Mouse (Mus musculus) A20 (cell line): Measurements from ENCODE around the gene Krt5.
"Not testable (repeated sequence)": the region's sequence is repeated elsewhere in the genome, so short reads cannot be mapped to it uniquely, and the experiment has no call there.

Experiments
- DNase-seq: peaks from one replicate; pipeline ENCODE4 v3.0.0-alpha.2; 2011; ENCODE audit warnings: low read depth, low spot score

The Krt5 gene

DNA sequence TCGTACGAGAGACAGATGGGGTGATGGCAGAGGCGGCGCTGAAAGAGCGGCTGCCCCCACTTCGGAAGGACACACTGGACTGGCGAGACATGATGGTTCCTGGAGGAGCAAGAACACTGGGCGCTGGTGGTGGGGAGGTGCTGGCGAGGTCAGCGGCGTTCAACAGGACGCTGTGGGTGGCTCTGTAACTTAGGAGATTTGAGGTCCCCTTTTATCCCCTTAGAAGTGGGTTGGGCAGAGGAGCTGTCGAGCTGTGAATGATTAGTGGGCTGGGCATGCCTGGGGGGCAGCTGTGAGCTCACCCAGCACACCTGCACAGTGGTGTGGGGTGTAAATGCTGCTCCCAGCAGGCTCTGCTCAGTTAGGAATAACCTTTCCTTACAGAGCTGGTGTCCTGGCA is at the start of gene Krt5:
Gene Krt5, minus strand, starts transcription at position 179 of the 400 bp plus-strand sequence.
- no peak for DNase-seq

DNA sequence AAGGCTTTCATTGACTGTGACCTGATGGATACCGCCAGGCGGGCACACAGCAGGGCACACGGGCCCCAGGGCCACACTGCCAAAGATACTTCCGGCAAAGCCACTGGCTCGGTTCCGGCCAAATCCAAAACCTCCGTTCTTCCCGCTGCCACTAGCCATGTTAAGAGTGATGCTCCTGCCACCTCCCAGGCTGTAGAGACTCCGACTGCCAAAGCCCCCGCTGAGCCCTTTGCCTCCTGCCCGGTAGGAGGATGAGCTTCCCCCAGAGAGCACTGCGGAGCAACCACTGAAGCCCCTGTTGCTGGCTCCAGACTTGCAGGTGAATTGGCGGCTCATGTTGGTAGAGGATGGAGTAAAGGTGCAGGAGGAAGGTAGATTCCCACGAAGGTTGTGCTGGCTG is 30.0 kb upstream of the Krt5 start, which contains the start of gene Krt71:
Gene Krt71, minus strand, starts transcription at position 399 of the 400 bp plus-strand sequence.
- DNase-seq, result no peak

DNA sequence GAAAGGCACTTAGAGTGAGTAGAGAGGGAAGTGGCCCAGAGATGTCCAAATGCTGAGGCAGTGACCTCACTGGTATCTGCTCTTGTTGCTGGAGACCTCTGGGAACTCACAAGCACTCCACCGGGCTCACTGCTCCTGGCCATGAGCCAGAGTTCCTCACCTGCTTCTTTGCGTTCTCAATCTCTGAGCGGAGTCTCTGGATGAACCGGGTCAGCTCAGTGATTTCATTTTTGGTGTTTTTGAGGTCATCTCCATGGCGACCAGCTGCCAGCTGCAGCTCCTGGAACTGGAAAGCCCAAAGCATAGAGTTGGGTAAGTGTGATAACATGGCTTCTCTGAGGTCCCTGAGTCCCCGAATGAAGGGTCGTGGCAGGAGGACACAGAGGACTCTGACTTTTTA is 25.1 kb upstream of the Krt5 start:
- no peak for DNase-seq

DNA sequence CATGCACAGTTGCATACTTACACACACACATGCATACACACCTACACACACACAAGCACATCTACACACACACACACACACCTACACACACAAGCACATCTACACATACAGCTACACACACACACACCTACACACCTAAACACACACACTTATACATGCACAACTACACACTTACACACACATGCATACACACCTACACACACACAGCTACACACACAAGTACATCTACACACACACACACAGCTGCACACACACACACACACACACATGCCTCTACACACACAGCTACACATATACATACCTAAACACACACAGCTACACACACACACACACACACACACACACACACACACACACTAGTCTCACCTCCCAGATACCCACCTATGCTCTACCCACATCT is 18.0 kb upstream of the Krt5 start:
- DNase-seq, result no peak

DNA sequence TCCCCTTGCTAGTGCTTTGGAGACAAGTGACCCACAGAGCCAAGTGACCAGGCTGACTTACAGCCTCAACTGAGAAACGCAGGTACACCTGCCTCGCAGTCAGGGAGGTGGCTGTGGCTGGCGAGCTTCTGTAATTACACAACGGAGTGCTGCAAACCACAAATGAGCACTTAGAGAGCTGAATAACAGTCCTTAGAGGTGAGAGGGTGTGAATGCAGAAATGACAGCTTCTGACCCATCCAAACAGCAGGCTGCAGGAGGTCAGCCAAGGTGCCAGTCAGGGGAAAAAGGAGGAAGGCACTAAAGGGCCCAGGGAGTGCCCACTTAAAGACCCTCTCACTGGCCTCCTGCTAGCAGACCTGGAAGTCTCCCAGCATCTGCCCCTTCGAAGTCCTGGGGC is 12.0 kb upstream of the Krt5 start:
- DNase-seq, result no peak

DNA sequence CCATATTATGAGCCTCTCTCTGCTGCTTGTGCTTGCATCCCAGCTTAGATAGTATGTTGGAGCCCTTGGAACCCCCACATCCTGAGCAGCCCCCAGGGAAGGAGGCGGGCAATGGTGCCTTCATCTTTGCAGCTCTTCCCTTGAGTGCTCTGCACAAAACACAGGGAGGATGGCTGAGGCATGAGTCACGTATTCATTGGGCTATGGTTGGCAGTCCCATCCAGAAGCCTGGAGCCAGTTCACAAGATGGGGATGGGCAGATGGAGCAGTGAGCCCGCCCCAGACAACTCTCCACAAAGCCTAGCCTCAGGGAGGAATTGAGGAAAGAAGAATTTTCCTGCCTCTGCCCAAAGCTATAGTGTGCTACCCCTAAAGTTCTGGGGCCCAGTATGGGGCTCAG is 3.1 kb upstream of the Krt5 start:
- no peak for DNase-seq

DNA sequence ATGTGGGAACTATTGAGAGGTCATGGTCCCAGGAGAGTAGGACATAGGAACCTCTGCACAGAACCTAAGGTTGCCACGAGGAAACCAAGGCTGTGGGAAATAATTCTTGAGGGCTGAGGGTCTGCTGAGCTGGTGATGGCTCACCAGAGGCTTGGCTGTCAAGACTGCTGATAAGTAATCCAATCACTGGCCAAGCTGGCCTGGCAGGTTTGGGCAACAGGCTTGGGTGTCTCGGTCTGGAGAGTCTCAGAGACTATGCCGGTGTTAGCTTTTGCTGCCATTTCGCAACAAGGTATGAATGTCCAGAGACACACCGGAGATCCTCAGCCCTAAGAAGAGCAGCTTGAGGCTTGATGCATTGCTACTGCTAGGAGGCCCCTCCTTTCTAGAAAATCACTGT is 1.7 kb upstream of the Krt5 start:
- DNase-seq, result no peak

DNA sequence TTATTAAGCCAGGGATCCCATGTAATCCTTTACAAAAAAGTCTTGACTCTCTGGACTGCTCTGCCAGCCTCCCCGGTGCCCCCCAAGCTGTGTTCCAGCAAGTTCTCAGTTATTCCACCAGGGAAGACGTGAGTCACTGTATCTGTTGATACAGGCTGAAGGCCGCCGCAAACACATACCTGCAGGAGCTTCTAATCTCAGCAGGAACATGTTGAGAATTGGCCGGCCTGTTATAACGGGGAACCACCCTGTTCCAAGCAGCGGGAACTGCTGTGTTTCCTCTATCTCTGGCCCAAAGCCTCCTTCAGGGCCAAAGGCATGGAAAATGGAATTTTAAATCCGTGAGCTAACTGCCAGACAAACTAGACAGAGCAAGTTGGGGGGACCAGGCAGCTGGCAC is 1.0 kb upstream of the Krt5 start:
- DNase-seq, result no peak

DNA sequence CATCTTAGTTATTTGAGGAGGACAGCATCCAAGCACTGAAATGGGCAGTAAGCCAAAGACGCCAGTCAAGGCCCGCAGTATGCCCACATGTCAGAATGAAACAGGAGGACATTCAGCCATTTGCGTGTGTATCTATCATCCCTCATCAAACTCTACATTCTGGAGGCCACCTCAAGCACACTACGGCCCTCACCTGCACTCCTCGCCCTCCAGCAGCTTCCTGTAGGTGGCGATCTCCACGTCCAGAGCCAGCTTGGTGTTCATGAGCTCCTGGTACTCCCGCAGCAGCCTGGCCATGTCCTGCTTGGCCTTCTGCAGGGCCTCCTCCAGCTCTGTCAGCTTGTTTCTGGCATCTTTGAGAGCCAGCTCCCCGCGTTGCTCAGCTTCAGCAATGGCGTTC is 4.0 kb downstream of the Krt5 start:
- DNase-seq, result peak; percentile 24

DNA sequence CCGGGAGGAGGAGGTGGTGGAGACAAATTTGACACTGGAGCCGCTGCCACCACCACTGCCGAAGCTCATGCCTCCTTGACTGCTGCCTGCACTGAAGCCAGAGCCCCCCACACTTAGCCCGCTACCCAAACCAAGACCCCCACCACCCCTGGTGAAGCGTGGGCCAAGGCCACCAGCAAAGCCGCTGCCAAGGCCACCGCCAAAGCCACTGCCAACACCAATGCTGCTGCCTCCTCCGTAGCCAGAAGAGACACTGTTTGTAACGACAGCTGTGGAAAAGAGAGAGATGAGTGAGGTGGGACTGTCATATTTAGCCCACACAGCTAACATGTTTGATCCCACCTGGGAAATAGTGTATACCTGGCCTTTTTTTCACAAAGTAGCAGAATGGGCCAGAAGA is 5.2 kb downstream of the Krt5 start:
- DNase-seq, result no peak

DNA sequence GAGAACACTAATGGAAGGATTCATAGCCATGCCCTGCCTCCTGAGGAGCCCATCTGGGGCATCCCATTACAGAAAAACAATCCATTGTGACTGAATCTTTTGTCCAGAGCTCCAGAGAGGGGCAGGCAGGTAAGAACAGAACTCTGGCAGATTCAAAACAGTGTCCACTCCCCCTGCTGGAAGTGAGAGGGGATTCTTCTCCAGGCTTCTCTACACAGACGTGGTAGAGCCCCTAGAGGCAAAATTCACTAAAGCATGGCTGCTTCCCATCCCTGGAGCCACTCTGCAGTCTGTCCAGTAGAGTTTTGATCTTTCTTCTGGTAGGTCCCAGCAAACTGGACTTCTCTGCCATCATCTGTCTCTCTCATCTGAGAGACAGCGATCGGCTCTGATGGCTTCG is 8.6 kb downstream of the Krt5 start:
- peak; percentile 36 for DNase-seq

DNA sequence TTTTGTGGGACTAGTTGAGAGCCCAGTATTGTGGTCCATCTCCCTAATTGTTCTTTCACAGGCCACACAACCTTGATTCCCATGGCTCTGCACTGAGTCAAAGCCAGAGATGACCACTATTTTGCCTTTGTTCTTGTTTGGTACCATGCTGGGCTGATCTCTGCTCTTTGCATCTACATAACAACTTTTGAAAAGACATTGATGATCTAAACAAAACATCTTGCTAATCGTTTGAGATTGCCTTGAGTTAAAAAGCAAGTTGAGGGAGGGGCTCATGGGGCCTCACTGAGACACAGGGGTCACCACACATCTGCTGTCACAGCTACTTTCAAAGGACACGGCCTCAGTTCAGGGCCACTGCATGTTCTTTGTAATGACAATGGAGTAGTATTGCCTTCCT is 10.3 kb downstream of the Krt5 start:
- no peak for DNase-seq

DNA sequence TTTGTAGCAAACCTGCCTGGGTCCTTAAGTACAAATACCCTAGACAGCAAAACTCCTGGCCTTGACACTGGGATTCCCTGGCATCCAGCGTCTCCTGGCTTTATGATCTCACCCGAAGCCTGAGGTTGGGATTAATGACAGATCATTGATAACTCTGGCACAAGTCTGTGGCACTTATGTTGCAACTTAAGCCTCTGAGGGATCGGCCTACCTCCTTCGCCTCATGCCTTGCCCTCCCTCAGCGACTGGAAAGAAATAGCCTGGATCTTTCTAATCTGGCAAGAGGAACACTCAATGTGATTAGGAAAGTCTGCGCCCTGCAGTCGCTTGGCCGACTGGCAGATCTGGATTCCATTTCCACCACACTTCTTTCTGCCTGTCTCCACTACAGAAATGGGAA is 12.8 kb downstream of the Krt5 start:
- DNase-seq, result no peak

DNA sequence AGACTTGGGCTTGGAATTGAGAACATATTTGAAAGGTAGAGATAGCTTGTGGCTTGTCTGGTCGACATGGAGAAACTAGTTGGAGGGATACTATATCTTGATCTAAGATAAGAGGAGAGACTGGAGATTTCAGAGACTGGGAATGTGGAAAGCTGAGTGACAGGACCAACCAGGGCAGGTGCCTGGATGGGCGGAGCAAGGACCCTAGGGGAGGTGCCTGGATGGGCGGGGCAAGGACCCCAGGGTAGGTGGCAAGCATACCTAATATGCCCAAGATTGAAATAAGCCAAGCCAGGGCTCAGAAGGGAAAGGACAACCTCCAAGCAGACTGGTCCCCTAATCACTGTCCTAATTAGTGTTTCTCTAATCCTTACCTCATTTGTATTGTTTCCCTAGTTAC is 13.5 kb downstream of the Krt5 start:
- DNase-seq, result no peak

DNA sequence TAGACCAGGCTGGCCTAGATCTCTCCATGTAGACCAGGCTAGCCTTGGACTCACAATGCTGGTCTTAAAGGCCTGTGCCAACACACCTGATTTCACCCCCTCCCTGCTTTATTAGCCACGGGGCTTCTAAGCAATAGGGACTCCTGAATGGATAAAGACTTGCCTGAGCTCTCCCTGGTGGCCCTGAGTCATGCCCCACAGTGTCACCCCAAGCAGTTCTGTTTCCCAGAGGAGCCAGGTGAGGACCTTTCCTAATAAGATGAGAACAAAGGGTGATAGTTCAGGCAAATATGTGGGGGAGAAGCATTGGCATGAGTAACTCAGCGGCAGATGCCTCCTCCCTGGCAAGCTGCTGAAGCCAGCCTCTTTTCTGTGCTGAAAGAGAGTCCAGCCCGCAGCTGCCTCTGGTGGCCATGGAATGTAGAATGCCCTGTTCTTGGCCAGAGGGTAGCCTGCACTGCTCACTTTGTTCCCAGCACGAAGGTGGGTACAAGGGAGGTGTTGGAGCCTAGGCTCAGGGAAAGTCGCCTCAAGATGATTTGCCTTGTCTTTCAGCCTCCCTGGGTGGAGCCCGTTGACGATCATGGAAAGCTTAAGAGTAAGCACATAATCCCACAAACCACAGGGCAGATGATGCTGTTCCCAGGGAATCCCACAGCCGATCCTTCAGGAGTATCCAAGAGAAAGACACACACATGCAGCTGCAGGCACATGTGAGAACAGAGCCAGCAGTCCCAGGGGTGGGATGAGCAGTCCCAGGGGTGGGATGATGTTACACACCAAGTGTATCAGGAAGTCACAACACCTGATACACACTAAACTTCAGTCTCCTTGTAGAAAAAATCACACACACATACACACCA is 15.1 kb downstream of the Krt5 start:
- DNase-seq, result no peak

DNA sequence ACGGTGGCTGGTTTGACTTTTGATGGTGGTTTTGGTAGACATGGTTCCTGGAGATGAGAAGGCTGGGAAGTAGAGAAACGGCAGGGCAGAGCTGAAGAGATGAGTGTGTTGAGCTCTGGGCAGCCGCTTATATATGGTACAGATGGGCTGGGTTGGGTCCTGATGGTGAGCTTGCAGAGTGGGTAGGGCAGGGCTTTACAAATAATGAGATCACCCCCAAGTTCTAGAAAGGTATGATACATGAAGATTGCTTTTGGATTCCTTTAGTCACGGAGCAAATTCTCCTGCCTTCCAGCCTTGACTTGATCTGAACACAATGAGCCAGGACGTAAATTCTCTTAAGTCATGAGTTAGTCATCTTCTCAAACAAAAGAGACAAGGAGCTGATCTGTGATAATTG is 18.5 kb downstream of the Krt5 start, which contains the start of gene Krt6a:
Gene Krt6a, minus strand, starts transcription at position 101 of the 400 bp plus-strand sequence.
- DNase-seq, result no peak

DNA sequence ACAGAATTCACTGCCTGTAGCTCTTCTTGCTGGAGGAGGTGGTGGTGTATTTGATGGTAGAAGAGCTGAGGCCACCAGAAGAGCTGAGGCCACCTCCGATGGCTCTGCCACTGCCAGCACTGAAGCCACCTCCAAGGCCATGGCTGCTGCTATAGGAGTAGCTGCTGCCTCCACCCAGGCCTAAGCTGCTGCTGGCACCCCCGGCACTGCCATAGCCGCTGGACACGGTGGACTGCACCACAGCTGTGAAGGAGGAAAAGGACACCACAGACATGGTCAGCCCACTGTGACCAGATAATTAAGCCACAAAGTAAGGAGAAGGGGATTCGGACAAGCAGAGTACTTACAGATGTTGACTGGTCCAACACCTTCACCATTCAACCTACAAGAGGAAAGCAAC is 22.2 kb downstream of the Krt5 start:
- not testable (repeated sequence) for DNase-seq

DNA sequence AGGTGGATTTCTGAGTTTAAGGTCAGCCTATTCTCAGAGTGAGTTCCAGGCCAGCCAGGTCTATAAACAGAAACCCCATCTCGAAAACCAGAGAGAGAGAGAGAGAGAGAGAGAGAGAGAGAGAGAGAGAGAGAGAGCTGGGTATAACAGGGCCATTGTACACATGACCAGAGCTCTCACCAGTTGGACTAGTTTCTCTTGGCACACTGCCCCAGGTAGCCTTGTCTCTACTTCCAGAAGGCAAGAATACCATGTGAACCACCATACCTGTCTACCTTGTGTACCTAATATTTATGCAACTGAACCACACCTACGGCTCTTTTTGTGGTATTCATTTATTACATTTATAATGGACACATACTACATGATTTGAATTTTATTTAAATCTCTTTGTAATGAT is 24.5 kb downstream of the Krt5 start:
- no peak for DNase-seq

DNA sequence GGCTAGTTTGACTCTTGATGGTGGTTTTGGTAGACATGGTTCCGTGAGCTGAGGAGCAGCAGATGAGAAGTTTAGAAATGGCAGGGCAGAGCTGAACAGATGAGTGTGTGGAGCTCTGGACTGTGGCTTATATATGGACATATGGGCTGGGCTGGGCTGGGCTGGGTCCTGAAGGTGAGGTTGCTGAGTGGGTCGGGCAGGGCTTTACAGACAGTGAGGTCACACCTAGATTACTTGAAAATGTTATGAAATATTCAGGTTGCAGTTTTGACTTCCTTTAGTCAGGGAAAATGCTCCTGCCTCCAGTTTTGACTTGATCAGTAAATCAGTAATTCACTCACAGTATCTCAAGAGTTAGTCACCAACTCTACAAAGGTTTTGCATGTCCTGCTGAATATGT is 32.5 kb downstream of the Krt5 start, which contains the start of gene Krt6b:
Gene Krt6b, minus strand, starts transcription at position 101 of the 400 bp plus-strand sequence.
- no peak for DNase-seq

DNA sequence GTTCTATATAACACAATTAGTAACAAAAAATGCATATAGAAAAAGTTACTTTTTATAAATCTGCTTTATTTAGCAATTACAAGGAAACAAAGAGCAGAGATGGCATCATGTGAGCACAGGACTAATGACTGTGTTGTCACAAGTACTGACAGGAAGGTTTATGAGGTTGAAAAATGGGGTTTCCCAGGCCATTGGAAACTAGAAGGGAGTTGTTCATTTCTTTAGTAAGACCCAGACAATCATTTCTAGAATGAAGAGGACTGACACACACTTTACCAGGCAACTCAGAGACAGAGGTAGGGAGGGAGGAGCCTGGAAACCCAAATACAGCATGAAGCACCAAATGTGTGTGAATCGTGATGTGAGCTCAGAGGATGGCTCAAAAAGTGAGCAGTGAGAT is 36.7 kb downstream of the Krt5 start:
- no peak for DNase-seq
